Mouse (Mus musculus) MEL (cell line): ENCODE data around the gene Muc5ac. TPM values are rescaled to one million over a fixed set of nuclear protein-coding genes. Genes with fewer than 3 reads are reported as not detected.
"Not testable (repeated sequence)": the region's sequence is repeated elsewhere in the genome, so short reads cannot be mapped to it uniquely, and the experiment has no call there.

Experiments used
- DNase-seq: peaks from one replicate; pipeline ENCODE4 v3.0.0; 2011; ENCODE audit warnings: low read depth, low spot score
- H3K27ac ChIP-seq: 2 replicates; pipeline ENCODE4 v1.5.1; 2012; ENCODE audit warnings: low read depth, mild to moderate bottlenecking, control low read depth, low read length, moderate library complexity; ENCODE audit not compliant: control insufficient read depth
- H3K27me3 ChIP-seq, 2 experiments: fragments of 150-350 bp in 1 of 2; sonication (generic) in 1 of 2; 2 replicates each; pipeline ENCODE4 v1.6.1; 2012; ENCODE audit warnings: low read length in 2 of 2, mild to moderate bottlenecking in 2 of 2, improper control_type of control experiment in 1 of 2, moderate library complexity in 1 of 2; ENCODE audit not compliant: insufficient read depth in 2 of 2, control insufficient read depth in 1 of 2
- H3K36me3 ChIP-seq, 2 experiments: 2 replicates each; pipeline ENCODE4 v1.6.1; 2012 to 2014; ENCODE audit warnings: low read length in 2 of 2, improper control_type of control experiment in 1 of 2, inconsistent platforms in 1 of 2, mild to moderate bottlenecking in 1 of 2; ENCODE audit not compliant: insufficient read depth in 2 of 2, control insufficient read depth in 1 of 2
- H3K4me1 ChIP-seq, 2 experiments: fragments of 150-350 bp in 1 of 2; sonication (generic) in 1 of 2; 2 replicates each; pipeline ENCODE4 v1.6.1; 2012; ENCODE audit warnings: low read length in 2 of 2, improper control_type of control experiment in 1 of 2, mild to moderate bottlenecking in 1 of 2; ENCODE audit not compliant: insufficient read depth in 2 of 2, control insufficient read depth in 1 of 2
- H3K4me3 ChIP-seq, 2 experiments: fragments of 150-350 bp in 1 of 2; sonication (generic) in 1 of 2; 2 replicates each; pipeline ENCODE4 v1.5.1; 2012; ENCODE audit warnings: low read depth in 2 of 2, low read length in 2 of 2, mild to moderate bottlenecking in 2 of 2, moderate library complexity in 2 of 2, control low read depth in 1 of 2, improper control_type of control experiment in 1 of 2; ENCODE audit not compliant: control insufficient read depth in 1 of 2, insufficient read depth in 1 of 2
- H3K79me2 ChIP-seq: 2 replicates; pipeline ENCODE4 v1.6.1; 2012; ENCODE audit warnings: mild to moderate bottlenecking, low read length, moderate library complexity; ENCODE audit not compliant: control insufficient read depth, poor library complexity, insufficient read depth
- H3K9ac ChIP-seq: 2 replicates; pipeline ENCODE4 v1.6.1; 2012; ENCODE audit warnings: low read depth, mild to moderate bottlenecking, control low read depth, low read length, moderate library complexity; ENCODE audit not compliant: control insufficient read depth, poor library complexity, severe bottlenecking
- H3K9me3 ChIP-seq: fragments of 150-350 bp; sonication (generic); replicated peaks from 2 replicates; pipeline ENCODE4 v1.6.1; 2012; ENCODE audit warnings: mild to moderate bottlenecking, low read length, improper control_type of control experiment, moderate library complexity; ENCODE audit not compliant: insufficient read depth
- BHLHE40 ChIP-seq: IDR thresholded peaks from 2 replicates; pipeline ENCODE4 v1.6.1; 2012; ENCODE audit warnings: low read depth, mild to moderate bottlenecking, inconsistent platforms, low read length, improper control_type of control experiment, borderline replicate concordance
- ELF1 ChIP-seq: IDR thresholded peaks from 2 replicates; pipeline ENCODE4 v1.6.1; 2014; ENCODE audit warnings: low read depth, mild to moderate bottlenecking, inconsistent platforms, low read length, improper control_type of control experiment, moderate library complexity
- NELFE ChIP-seq: IDR thresholded peaks from 2 replicates; pipeline ENCODE4 v1.6.1; 2011; ENCODE audit warnings: low read depth, low read length, improper control_type of control experiment
- SMC3 ChIP-seq: IDR thresholded peaks from 2 replicates; pipeline ENCODE4 v1.6.1; 2011; ENCODE audit warnings: low read depth, low read length, improper control_type of control experiment
- USF1 ChIP-seq: IDR thresholded peaks from 2 replicates; pipeline ENCODE4 v1.6.1; 2014; ENCODE audit warnings: low read depth, mild to moderate bottlenecking, inconsistent platforms, low read length, improper control_type of control experiment, moderate library complexity
- polyA plus RNA-seq, 2 experiments: library from polyadenylated mRNA; stranded (reverse) in 1 of 2; unstranded in 1 of 2; fragments of >175 nt in 1 of 2; fragments of >200 nt in 1 of 2; gene quantifications; 2 replicates each; pipeline versions ENCODE4 v1.2.1 to v1.2.4; 2012; ENCODE audit warnings: low replicate concordance in 2 of 2, low read depth in 1 of 2; ENCODE audit not compliant: insufficient read length in 2 of 2, insufficient read depth in 1 of 2, missing spikeins in 1 of 2
- total RNA-seq: library from RNA; depleted of rRNA; stranded (reverse); fragments of 300-350 nt; gene quantifications from 2 replicates; pipeline ENCODE4 v1.2.3, GENCODE M21; 2012

Muc5ac gene
- total and polyA plus RNA-seq, 3 experiments, result not detected

GRCm38 (mm10) chr7:141805384-141805783 lies 16.6 kb downstream of the Muc5ac start:
- H3K79me2 ChIP-seq, result no peaks in the 10 kb centered on the region
- H3K4me1 ChIP-seq, result no peaks in the 10 kb centered on the region
- H3K36me3 ChIP-seq, result no peaks in the 10 kb centered on the region
- H3K27me3 ChIP-seq, result peaks cover 0 to 3% of the 10 kb centered on the region in 2 experiments; a peak in 2 of 4 replicates
- no peak overlapping the region for H3K4me3 ChIP-seq
- no peak overlapping the region for H3K27ac ChIP-seq
- no peak for TF ChIP-seq ELF1
- no peak for TF ChIP-seq USF1
- no peak for TF ChIP-seq BHLHE40
- no peak for TF ChIP-seq NELFE
- DNase-seq, result no peak
- no peaks in the 10 kb centered on the region for H3K9me3 ChIP-seq
- no peak overlapping the region for H3K9ac ChIP-seq

- H3K4me1 ChIP-seq, H3K36me3 ChIP-seq, DNase-seq, H3K9ac ChIP-seq, H3K79me2 ChIP-seq, H3K9me3 ChIP-seq, H3K27me3 ChIP-seq, H3K4me3 ChIP-seq, H3K27ac ChIP-seq: not testable (repeated sequence)
These were observed 19.1 kb downstream of the Muc5ac start for GRCm38 (mm10) chr7:141807823-141808222.

- H3K4me3 ChIP-seq, H3K36me3 ChIP-seq, H3K4me1 ChIP-seq, H3K27ac ChIP-seq, H3K9me3 ChIP-seq, H3K9ac ChIP-seq, H3K27me3 ChIP-seq, DNase-seq, H3K79me2 ChIP-seq: not testable (repeated sequence)
These were observed 21.2 kb downstream of the Muc5ac start for GRCm38 (mm10) chr7:141809933-141810332.

- H3K9ac ChIP-seq, result no peak overlapping the region
- H3K4me1 ChIP-seq, result no peaks in the 10 kb centered on the region
- H3K27me3 ChIP-seq, result no peaks in the 10 kb centered on the region; a peak in 2 of 4 replicates
- no peaks in the 10 kb centered on the region for H3K79me2 ChIP-seq
- no peak for TF ChIP-seq SMC3
- H3K36me3 ChIP-seq, result no peaks in the 10 kb centered on the region
- DNase-seq, result no peak
- no peak overlapping the region for H3K4me3 ChIP-seq
- H3K9me3 ChIP-seq, result no peaks in the 10 kb centered on the region
- H3K27ac ChIP-seq, result no peak overlapping the region
These were observed 24.5 kb downstream of the Muc5ac start for GRCm38 (mm10) chr7:141813321-141813720.
